Mouse (Mus musculus) erythroblast, embryonic 14.5 days (primary cell): ENCODE data around the gene Syt7.

Experiments
- GATA1 ChIP-seq: IDR thresholded peaks from 2 replicates; pipeline ENCODE4 v1.6.1; 2012; ENCODE audit warnings: low read length, inconsistent platforms, mixed read lengths
- TAL1 ChIP-seq: IDR thresholded peaks from 3 replicates; pipeline ENCODE4 v1.6.1; 2012; ENCODE audit warnings: low read length, inconsistent platforms, mixed read lengths

DNA sequence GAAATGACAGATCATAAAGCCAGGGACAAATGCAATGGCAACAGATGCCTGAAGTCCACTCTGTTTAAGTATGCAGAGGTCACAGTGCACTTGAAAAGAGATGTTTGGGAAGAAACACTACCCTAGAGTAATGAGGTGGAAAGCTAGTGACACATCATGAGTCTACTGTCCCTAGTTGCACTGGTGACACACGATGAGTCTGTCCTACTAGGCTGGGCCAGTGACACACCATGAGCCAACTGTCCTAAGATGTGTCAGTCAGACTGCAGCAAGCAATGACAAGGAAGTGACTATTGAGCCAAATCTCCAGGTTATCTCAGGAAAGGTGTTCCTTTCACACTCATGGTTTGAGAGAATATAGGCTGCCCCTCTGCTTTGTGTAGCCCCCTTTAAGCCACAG lies 106.8 kb downstream of the Syt7 start:
- TF ChIP-seq GATA1 (no peak), TAL1 (no peak)
